Mouse (Mus musculus) thymus, adult 18-20 months (tissue): ENCODE measurements around the gene 4921504E06Rik.

ENCODE experiments used
- DNase-seq, 2 experiments: peaks; one replicate each; pipeline ENCODE4 v3.0.0; 2022; ENCODE audit warnings: mixed read lengths in 2 of 2

Gene 4921504E06Rik

DNA sequence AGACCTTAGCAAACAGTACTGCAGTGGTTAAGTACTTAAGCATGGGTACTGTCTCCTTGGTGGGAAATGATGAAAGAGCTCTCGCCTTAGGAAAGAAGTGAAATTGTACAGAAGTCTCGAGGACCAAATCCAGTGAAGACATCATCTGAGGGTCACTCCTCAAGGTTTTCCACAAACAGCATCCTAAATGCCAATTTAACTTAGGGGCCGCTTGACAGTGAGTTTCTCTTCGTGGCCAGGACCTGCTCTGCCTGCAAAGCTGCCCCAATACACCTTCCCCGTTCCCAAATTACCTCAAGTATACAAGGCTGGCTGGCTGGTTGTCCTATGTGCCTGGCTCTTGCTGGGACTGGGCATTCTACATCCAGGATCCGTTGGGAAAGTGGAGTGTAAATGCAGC is 137.6 kb downstream of the 4921504E06Rik start:
- no peak for DNase-seq

DNA sequence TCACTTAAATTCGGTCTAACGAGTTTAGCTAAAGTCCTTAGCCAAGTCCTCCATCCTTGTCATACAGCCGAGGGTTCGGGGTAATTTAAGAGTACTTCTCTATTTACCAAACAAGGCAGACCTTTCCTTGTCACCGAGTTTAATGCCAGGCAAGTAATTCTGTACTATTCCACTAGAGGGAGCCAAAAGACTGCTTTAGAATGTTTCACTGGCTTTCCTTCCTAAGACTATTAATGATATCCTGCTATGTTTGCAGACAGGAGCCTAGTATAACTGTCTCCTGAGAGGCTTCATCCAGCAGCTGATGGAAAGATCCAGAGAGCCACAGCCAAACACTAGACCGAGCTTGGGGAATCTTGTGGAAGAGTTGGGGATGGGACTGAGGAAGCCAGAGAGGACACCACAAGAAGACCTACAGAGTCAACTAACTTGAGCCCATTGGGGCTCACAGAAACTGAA is 138.6 kb downstream of the 4921504E06Rik start:
- DNase-seq, result no peak

DNA sequence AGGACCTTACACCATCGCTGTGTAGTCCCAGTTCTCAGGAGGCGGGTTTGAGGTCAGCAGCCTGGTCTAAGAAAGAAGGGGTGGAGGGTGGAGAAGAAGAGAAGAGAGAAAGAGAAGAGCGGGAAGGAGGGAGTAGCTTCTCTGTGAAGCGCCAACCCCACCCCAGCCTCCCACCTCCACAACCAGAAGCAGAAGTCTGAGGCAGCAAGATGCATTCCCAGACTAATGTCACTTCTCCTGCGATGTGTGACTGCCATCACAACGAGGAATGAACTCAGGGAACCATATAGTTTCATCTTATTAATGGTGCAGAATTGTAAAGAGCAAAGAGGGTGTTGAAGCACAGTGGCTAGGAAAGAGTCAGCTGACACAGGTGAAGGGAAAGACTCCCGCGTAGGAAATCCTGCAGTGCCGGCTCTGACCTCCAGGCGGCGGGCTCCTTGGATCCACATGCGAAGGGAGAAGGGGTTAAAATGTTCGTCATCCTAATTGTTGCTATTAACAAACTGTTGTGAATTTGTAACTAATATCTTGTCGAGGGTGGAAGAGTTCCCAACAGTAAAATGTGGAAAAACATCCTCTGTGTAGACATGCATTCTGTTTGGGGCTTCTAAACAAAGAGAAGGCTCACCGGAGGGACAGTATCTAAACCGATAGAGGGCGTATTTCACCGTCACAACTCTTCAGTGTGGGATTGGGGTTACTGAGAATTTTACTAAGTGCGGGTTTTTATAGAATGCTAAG is 139.3 kb downstream of the 4921504E06Rik start:
- peak; percentile 15 to 25 for DNase-seq
